Mouse (Mus musculus) heart, embryonic 11.5 days (tissue): Measurements from ENCODE around the gene C1ra. TPM values are rescaled to one million over a fixed set of nuclear protein-coding genes. Genes with fewer than 3 reads are reported as not detected.
"Not testable (repeated sequence)": the region's sequence is repeated elsewhere in the genome, so short reads cannot be mapped to it uniquely, and the experiment has no call there.

ENCODE experiments used
- ATAC-seq: fragments of 200-750 bp; cut with Nextera tagmentation; replicated peaks from 2 replicates; pipeline ENCODE4 v1.8.0; 2017; ENCODE audit warnings: moderate library complexity; ENCODE audit not compliant: insufficient number of reproducible peaks, low FRiP score, low TSS enrichment
- H3K27ac ChIP-seq: fragments of 300-500 bp; sonication (generic); 2 replicates; pipeline ENCODE4 v1.5.1; 2014; ENCODE audit warnings: mild to moderate bottlenecking, low read depth, low read length
- H3K27me3 ChIP-seq: fragments of 300-500 bp; sonication (generic); 2 replicates; pipeline ENCODE4 v1.6.1; 2014; ENCODE audit warnings: mild to moderate bottlenecking, low read length, mixed read lengths; ENCODE audit not compliant: control insufficient read depth, insufficient read depth
- H3K36me3 ChIP-seq: fragments of 300-500 bp; sonication (generic); 2 replicates; pipeline ENCODE4 v1.6.1; 2014; ENCODE audit warnings: mild to moderate bottlenecking, low read length, moderate library complexity, mixed read lengths; ENCODE audit not compliant: control insufficient read depth, insufficient read depth
- H3K4me1 ChIP-seq: fragments of 300-500 bp; sonication (generic); 2 replicates; pipeline ENCODE4 v1.6.1; 2014; ENCODE audit warnings: low read length; ENCODE audit not compliant: control insufficient read depth, insufficient read depth
- H3K4me2 ChIP-seq: fragments of 300-500 bp; sonication (generic); 2 replicates; pipeline ENCODE4 v1.6.1; 2014; ENCODE audit warnings: mild to moderate bottlenecking, moderate library complexity
- H3K4me3 ChIP-seq: fragments of 300-500 bp; sonication (generic); 2 replicates; pipeline ENCODE4 v1.5.1; 2014; ENCODE audit warnings: low read depth, low read length
- H3K9ac ChIP-seq: fragments of 300-500 bp; sonication (generic); 2 replicates; pipeline ENCODE4 v1.6.1; 2014; ENCODE audit warnings: mild to moderate bottlenecking, low read depth, low read length, moderate library complexity
- H3K9me3 ChIP-seq: fragments of 300-500 bp; sonication (generic); replicated peaks from 2 replicates; pipeline ENCODE4 v1.6.1; 2016; ENCODE audit warnings: low read length; ENCODE audit not compliant: control insufficient read depth
- WGBS: fragments of 180-500 bp; shearing (Covaris S2); extraction: QIAGEN DNeasy Blood & Tissue Kit; methylation state at CpG from one replicate; pipeline ENCODE4 v1.1.7; 2014; ENCODE audit not compliant: insufficient replicate concordance; 5-methylcytosine and 5-hydroxymethylcytosine counted together
- polyA plus RNA-seq: library from polyadenylated mRNA; unstranded; fragments of >200 nt; fragmentation: Nextera tagmentation; extraction: Ambion mirVana; gene quantifications from 2 replicates; pipeline ENCODE4 v1.2.1, GENCODE M21; 2014

C1ra gene
- polyA plus RNA-seq, 1 experiment from 2014 or later: 0.09 TPM

DNA sequence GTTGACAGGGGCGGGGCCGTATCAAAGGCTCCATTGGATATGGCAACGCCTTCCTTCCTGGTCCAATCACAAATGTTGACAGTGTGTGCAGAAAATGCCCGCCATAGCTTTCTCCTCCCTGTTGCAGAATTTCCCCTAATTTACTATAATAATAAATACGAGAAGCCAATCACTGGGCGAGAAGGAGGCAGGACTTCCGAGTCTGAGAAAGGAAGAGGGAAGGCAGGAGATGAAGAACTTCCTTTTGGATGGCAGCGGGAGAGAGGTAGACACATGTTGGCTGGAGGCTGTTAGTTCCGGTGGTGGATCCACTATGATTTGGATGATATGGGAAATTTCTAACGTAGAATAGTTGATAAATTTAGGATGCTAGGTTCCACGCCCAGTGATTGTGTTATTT, 37.6 kb upstream of the C1ra start:
- H3K36me3 ChIP-seq: no peaks in the 10 kb centered on the region
- H3K9me3 ChIP-seq: no peaks in the 10 kb centered on the region
- H3K4me3 ChIP-seq: no peak overlapping the region
- 76% methylated on average over 11 of the region's 11 CpGs for WGBS
- ATAC-seq: no peak
- H3K9ac ChIP-seq: no peak overlapping the region
- H3K27me3 ChIP-seq: no peaks in the 10 kb centered on the region
- H3K27ac ChIP-seq: no peak overlapping the region
- peaks cover 8% of the 10 kb centered on the region for H3K4me1 ChIP-seq
- H3K4me2 ChIP-seq: no peak overlapping the region

DNA sequence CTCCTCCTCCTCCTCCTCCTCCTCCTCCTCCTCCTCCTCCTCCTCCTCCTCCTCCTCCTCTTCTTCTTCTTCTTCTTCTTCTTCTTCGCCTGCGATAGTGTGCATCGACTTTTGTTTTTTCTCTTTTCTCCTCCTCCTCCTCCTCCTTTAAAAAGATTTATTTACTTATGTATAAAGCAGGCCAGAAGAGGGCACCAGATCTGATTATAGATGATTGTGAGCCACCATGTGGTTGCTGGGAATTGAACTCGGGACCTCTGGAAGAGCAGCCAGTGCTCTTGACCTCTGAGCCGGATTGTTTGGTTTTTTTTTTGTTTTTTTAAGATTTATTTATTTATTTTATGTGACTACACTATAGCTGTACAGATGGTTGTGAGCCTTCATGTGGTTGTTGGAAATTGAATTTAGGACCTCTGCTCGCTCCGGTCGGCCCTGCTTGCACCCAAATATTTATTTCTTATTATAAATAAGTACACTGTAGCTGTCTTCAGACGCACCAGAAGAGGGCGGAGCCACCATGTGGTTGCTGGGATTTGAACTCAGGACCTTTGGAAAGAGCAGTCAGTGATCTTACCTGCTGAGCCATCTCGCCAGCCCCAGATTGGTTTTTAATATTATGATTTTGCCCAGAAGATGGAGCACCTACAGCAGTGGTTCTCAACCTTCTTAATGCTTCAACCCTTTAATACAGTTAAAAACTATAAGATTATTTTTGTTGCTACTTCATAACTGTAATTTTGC, 36.7 kb upstream of the C1ra start:
- not testable (repeated sequence) for H3K4me1 ChIP-seq, H3K27me3 ChIP-seq, H3K27ac ChIP-seq, ATAC-seq, H3K4me2 ChIP-seq, H3K4me3 ChIP-seq, H3K9ac ChIP-seq, H3K9me3 ChIP-seq, H3K36me3 ChIP-seq
- 84% methylated on average over 8 of the region's 11 CpGs for WGBS

DNA sequence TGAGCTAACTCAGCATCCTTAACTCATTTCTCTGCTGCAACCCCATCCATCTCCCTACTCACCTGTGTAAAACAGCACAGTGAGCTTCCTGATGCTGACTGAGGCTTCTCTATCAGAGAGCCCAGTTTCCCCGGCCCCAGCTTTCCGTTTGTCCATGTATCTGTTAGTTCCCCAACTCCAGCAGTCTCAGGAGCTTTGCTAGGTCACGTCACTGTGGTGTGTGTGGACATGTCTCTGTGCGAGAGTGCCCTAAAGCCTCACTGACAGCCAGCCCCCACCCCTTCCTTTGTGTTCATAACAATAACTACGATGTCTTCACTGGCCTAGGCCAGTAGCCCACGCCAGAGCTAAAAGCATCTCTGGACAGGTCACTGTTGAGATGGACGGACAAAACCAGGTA, 36.0 kb upstream of the C1ra start:
- Histone ChIP-seq H3K4me1 (peaks cover 8% of the 10 kb centered on the region), H3K27ac (no peak overlapping the region), H3K27me3 (no peaks in the 10 kb centered on the region), H3K4me2 (no peak overlapping the region), H3K36me3 (no peaks in the 10 kb centered on the region), H3K9ac (no peak overlapping the region), H3K4me3 (no peak overlapping the region), H3K9me3 (no peaks in the 10 kb centered on the region)
- 79% methylated on average over 7 of the region's 7 CpGs for WGBS
- ATAC-seq: no peak

DNA sequence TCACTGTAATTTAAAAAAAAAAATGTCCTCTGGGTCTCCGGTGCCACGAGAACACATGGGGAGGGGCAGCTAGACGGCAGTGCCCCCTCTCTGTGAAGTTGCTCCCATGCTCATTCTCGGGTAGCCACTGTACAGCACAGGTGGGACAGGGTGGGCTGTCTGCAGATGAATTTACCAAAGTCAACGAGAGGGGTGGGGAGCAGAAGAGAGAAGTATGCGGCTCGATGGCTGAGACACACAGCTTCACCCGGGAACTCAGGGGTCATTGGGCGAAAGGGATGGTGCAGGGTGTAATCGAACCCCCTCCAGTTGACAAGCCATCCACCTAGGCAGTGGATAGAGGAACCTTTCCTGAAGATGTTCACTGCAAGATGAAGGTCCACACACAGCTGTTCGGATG, 35.4 kb upstream of the C1ra start:
- no peak overlapping the region for H3K4me3 ChIP-seq
- H3K27ac ChIP-seq: no peak overlapping the region
- WGBS: 87% methylated on average over 11 of the region's 11 CpGs
- no peaks in the 10 kb centered on the region for H3K9me3 ChIP-seq
- ATAC-seq: no peak
- no peaks in the 10 kb centered on the region for H3K36me3 ChIP-seq
- H3K9ac ChIP-seq: no peak overlapping the region
- no peaks in the 10 kb centered on the region for H3K27me3 ChIP-seq
- H3K4me2 ChIP-seq: no peak overlapping the region
- peaks cover 8% of the 10 kb centered on the region for H3K4me1 ChIP-seq

DNA sequence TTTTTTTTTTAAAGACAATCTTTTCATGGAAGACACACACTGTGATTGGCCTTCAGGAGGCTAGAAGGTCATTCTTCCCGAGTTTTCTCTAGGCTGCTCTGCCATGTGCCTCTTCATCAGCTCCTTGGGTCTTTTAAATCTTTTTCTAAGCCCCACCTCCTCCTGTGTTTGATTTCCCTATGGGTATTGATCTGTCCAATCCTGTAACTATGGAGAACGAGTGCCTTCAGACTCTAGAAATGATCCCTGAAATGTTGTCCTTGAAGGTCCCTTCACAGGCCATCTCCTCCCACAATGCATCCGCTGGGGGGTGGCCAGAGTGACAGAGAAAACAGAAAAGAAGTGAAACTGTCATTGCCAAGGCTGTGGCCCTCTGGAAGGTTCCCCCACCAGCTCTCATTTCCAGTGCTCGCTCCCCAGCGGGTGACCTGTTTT, 35.0 kb upstream of the C1ra start:
- ATAC-seq: no peak
- Histone ChIP-seq H3K4me3 (no peak overlapping the region), H3K27me3 (no peaks in the 10 kb centered on the region), H3K36me3 (no peaks in the 10 kb centered on the region), H3K9ac (no peak overlapping the region), H3K27ac (no peak overlapping the region), H3K4me1 (peaks cover 8% of the 10 kb centered on the region), H3K4me2 (no peak overlapping the region), H3K9me3 (no peaks in the 10 kb centered on the region)
- 70% methylated on average over 5 of the region's 5 CpGs for WGBS

DNA sequence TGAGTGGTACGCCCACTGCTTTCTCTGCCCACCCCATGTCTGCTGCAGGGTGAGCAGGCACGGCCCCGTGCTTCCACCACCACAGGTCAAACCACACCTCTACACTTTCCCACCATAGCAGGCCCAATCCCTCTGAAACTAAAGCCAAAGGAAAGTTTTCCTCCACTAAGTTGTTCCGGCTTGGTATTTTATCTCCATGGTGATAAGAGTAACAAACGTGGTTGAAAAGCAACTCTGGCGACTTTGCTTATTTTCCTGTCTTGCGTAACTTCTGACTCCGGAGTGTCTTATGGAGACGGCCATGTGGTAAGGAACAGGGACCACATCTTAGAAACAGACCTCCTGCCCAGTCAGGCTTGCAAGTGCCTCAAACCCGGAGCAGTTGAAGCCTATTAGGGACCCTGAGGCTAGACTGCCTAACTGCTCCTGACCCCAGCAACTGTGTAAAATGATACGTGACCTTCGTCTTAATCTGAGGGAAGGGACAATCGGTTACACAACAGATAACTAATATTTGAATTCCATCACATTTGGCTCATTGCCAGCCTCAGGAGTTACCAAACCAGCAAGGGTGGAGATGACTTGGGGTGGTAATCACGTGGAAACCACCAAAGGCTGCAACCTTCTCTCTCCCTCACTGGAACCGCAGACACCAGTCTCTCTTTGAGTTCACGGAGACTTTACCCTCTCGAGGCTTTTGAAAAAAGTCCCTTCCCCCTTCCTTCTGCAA, 34.1 kb upstream of the C1ra start:
- H3K9ac ChIP-seq: no peak overlapping the region
- no peak overlapping the region for H3K4me3 ChIP-seq
- no peak overlapping the region for H3K27ac ChIP-seq
- no peaks in the 10 kb centered on the region for H3K36me3 ChIP-seq
- peaks cover 8% of the 10 kb centered on the region for H3K4me1 ChIP-seq
- no peaks in the 10 kb centered on the region for H3K27me3 ChIP-seq
- ATAC-seq: no peak
- peak overlapping the region; percentile 25 for H3K4me2 ChIP-seq
- 46% methylated on average over 17 of the region's 17 CpGs for WGBS
- H3K9me3 ChIP-seq: no peaks in the 10 kb centered on the region

DNA sequence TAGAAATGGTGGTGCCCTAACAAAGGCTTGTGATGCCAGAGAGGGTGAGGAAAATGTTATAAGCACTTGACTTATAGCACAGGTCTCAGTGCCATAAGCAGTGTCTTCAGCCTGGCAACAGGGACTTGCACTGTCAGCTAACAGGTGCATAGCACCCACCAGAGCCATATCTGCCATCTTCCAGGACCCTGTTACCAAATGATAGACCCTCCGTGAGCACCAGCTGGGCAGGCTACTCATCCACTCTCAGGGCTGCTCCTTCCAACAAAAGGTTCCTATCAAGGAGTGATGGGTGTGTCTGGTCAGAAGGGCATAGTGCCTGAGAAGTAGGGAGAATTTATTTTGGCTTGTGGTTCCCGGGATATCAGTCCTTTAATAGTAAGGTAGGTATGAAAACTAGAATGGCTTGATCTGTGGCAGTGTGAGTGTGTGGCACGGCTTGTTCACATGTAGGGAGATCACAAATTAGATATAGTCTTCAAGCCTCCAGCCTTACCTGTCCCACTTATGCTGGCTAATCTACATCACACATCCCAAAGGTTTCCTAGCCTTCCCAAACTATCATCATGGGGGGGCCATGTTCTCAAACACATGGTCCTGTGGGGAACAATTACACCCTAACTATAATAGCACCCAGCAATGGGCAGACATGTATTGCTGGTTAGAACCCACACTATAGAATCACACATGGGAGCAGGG, 33.2 kb upstream of the C1ra start:
- no peak for ATAC-seq
- H3K4me2 ChIP-seq: no peak overlapping the region
- peaks cover 8% of the 10 kb centered on the region for H3K4me1 ChIP-seq
- no peak overlapping the region for H3K27ac ChIP-seq
- H3K4me3 ChIP-seq: no peak overlapping the region
- H3K27me3 ChIP-seq: no peaks in the 10 kb centered on the region
- H3K9me3 ChIP-seq: no peaks in the 10 kb centered on the region
- no peak overlapping the region for H3K9ac ChIP-seq
- whole genome bisulfite sequencing: 80% methylated on average over 3 of the region's 3 CpGs
- H3K36me3 ChIP-seq: no peaks in the 10 kb centered on the region

DNA sequence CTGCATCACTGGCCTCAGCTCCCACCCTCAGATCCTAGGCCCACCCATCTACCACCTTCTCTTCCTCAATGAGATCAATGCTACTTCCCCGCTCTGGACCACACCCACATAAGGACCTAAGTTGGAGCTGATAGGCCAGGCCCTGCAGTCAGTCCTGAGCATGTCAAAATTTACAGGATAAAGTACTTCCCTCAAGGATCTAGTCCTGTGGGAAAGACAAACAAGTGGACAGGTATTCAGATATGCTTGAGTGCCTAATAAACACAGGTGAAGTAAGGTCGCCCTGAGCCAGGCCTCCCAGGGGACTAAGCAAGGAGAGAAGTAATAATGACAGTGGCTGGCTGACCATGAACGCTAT, 32.7 kb upstream of the C1ra start:
- WGBS: 79% methylated on average over 3 of the region's 3 CpGs
- no peak overlapping the region for H3K9ac ChIP-seq
- no peaks in the 10 kb centered on the region for H3K36me3 ChIP-seq
- no peak overlapping the region for H3K4me3 ChIP-seq
- H3K27me3 ChIP-seq: no peaks in the 10 kb centered on the region
- H3K4me1 ChIP-seq: peaks cover 8% of the 10 kb centered on the region
- H3K9me3 ChIP-seq: no peaks in the 10 kb centered on the region
- no peak overlapping the region for H3K27ac ChIP-seq
- ATAC-seq: no peak
- no peak overlapping the region for H3K4me2 ChIP-seq
